Mouse (Mus musculus): ENCODE results near the gene Btbd7.

DNA sequence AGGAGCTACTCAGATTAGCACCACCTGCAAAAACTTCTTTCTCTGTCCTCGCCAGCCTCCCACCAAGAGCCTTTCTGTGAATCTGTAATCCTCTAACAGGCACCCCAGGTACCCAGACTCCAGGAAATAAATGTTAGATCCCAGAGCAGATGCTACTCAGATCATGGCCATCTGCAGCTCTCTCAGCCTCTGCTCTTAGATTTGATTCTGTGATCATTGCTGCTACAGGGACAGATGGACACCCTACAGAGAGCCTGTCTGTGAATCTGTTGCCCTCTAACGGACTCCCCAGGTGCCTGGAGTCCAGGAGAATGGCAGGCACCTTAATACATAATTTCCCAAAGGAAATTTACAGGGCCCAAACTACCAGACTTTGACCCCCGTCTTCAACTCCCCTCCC, 29.9 kb upstream of the Btbd7 start:
- TF ChIP-seq TCF3 (IDR thresholded peaks at IDR 0.05; ENCODE audit: insufficient read length, low read depth) = no peak
- TF ChIP-seq TCF12 (IDR thresholded peaks at IDR 0.05; ENCODE audit: insufficient read depth, poor library complexity, severe bottlenecking) = no peak
- no peak for TF ChIP-seq POLR2A (IDR thresholded peaks at IDR 0.05; ENCODE audit: insufficient read length, low read depth)
- TF ChIP-seq REST (IDR thresholded peaks at IDR 0.05; ENCODE audit: insufficient read depth, insufficient read length) = no peak
- no peak for TF ChIP-seq POLR2AphosphoS2 (IDR thresholded peaks at IDR 0.05; ENCODE audit: insufficient read length, low read depth)
- TF ChIP-seq MYOG (IDR thresholded peaks at IDR 0.05; ENCODE audit: control insufficient read depth in 1 of 3, insufficient read depth in 1 of 3, insufficient read length in 2 of 3, low read depth in 2 of 3) = no peak
